Mouse (Mus musculus): ENCODE results near the gene Mlh1. TPM values are rescaled to one million over a fixed set of nuclear protein-coding genes. Genes with fewer than 3 reads are reported as not detected.
A peak's percentile ranks its signal among the peaks of the same experiment; 100 is the strongest.

The Mlh1 gene
- polyA plus RNA-seq (2016; fragmentation: Nextera tagmentation; extraction: Ambion mirVana): 52.7 and 56.8 TPM in 2 replicates

GRCm38 (mm10) chr9:111271434-111272160, at the start of gene Mlh1, which contains the start of gene Epm2aip1:
Gene Mlh1, minus strand, starts transcription at chr9:111271791.
Gene Epm2aip1, plus strand, starts transcription at chr9:111271929.
- peak; percentile 98 for DNase-seq (ENCODE audit: low spot score)
- no peaks in the 10 kb centered on the region for H3K27me3 ChIP-seq (replicated peaks; ENCODE audit: low read depth, poor library complexity, severe bottlenecking)
- peaks cover 51% of the 10 kb centered on the region for H3K36me3 ChIP-seq (replicated peaks)
- H3K27ac ChIP-seq (replicated peaks): peak within 1 kb of the TSS; percentile 96
- H3K4me1 ChIP-seq: peaks cover 49% of the 10 kb centered on the region
- peak within 1 kb of the TSS; percentile 69 for H3K4me3 ChIP-seq
- H3K9me3 ChIP-seq: no peaks in the 10 kb centered on the region
- WGBS: under 1% methylated on average over 64 of the region's 64 CpGs

GRCm38 (mm10) chr9:111320912-111321311, 49.3 kb upstream of the Mlh1 start:
- Histone ChIP-seq H3K27ac (replicated peaks) (no peak overlapping the region), H3K36me3 (replicated peaks) (no peaks in the 10 kb centered on the region), H3K9me3 (no peaks in the 10 kb centered on the region), H3K27me3 (replicated peaks; ENCODE audit: low read depth, poor library complexity, severe bottlenecking) (no peaks in the 10 kb centered on the region), H3K4me1 (no peaks in the 10 kb centered on the region), H3K4me3 (no peak overlapping the region)
- DNase-seq (ENCODE audit: low spot score): no peak
- WGBS: 80% methylated on average over 4 of the region's 4 CpGs

GRCm38 (mm10) chr9:111314219-111314618, 42.6 kb upstream of the Mlh1 start:
- Histone ChIP-seq H3K27me3 (replicated peaks; ENCODE audit: low read depth, poor library complexity, severe bottlenecking) (peaks cover 58% of the 10 kb centered on the region), H3K4me1 (peaks cover 15% of the 10 kb centered on the region), H3K27ac (replicated peaks) (no peak overlapping the region), H3K9me3 (peaks cover 18% of the 10 kb centered on the region), H3K36me3 (replicated peaks) (no peaks in the 10 kb centered on the region), H3K4me3 (no peak overlapping the region)
- 39% methylated on average over 5 of the region's 5 CpGs for WGBS
- peak; percentile 59 for DNase-seq (ENCODE audit: low spot score)

- no peak overlapping the region for H3K4me3 ChIP-seq
- no peak overlapping the region for H3K27ac ChIP-seq (replicated peaks)
- no peaks in the 10 kb centered on the region for H3K36me3 ChIP-seq (replicated peaks)
- peaks cover 18% of the 10 kb centered on the region for H3K9me3 ChIP-seq
- peaks cover 15% of the 10 kb centered on the region for H3K4me1 ChIP-seq
- 26% methylated on average over 5 of the region's 5 CpGs for WGBS
- no peak for DNase-seq (ENCODE audit: low spot score)
- peaks cover 62% of the 10 kb centered on the region for H3K27me3 ChIP-seq (replicated peaks; ENCODE audit: low read depth, poor library complexity, severe bottlenecking)
Observed at GRCm38 (mm10) chr9:111313793-111314192, 42.2 kb upstream of the Mlh1 start.

- H3K27me3 ChIP-seq (replicated peaks; ENCODE audit: low read depth, poor library complexity, severe bottlenecking): peaks cover 64% of the 10 kb centered on the region
Observed at GRCm38 (mm10) chr9:111313299-111313698, 41.7 kb upstream of the Mlh1 start.

GRCm38 (mm10) chr9:111312442-111313141, 41.0 kb upstream of the Mlh1 start:
- peak; percentile 55 for DNase-seq (ENCODE audit: low spot score)
- H3K27ac ChIP-seq (replicated peaks): no peak overlapping the region; the same call in 1 of the 2 replicates
- peaks cover 64% of the 10 kb centered on the region for H3K27me3 ChIP-seq (replicated peaks; ENCODE audit: low read depth, poor library complexity, severe bottlenecking)
- H3K4me3 ChIP-seq: peak overlapping the region; percentile 62
- peaks cover 15% of the 10 kb centered on the region for H3K4me1 ChIP-seq
- no peaks in the 10 kb centered on the region for H3K36me3 ChIP-seq (replicated peaks)
- 1% methylated on average over 59 of the region's 59 CpGs for WGBS
- peaks cover 18% of the 10 kb centered on the region for H3K9me3 ChIP-seq

More at GRCm38 (mm10) chr9:111313299-111313698, 41.7 kb upstream of the Mlh1 start:
- no peak for DNase-seq (ENCODE audit: low spot score)
- peaks cover 18% of the 10 kb centered on the region for H3K9me3 ChIP-seq
- no peak overlapping the region for H3K27ac ChIP-seq (replicated peaks)
- 14% methylated on average over 6 of the region's 6 CpGs for WGBS
- H3K4me3 ChIP-seq: no peak overlapping the region
- H3K4me1 ChIP-seq: peaks cover 15% of the 10 kb centered on the region
- H3K36me3 ChIP-seq (replicated peaks): no peaks in the 10 kb centered on the region

GRCm38 (mm10) chr9:111311843-111312441, 40.4 kb upstream of the Mlh1 start:
- peak; percentile 47 for DNase-seq (ENCODE audit: low spot score)
- H3K27ac ChIP-seq (replicated peaks): no peak overlapping the region; the same call in 1 of the 2 replicates
- H3K27me3 ChIP-seq (replicated peaks; ENCODE audit: low read depth, poor library complexity, severe bottlenecking): peaks cover 64% of the 10 kb centered on the region
- H3K36me3 ChIP-seq (replicated peaks): no peaks in the 10 kb centered on the region
- peaks cover 18% of the 10 kb centered on the region for H3K9me3 ChIP-seq
- peaks cover 15% of the 10 kb centered on the region for H3K4me1 ChIP-seq
- 3% methylated on average over 81 of the region's 98 CpGs for WGBS
- H3K4me3 ChIP-seq: peak overlapping the region; percentile 62

- H3K4me1 ChIP-seq: peaks cover 15% of the 10 kb centered on the region
- peaks cover 18% of the 10 kb centered on the region for H3K9me3 ChIP-seq
- 9% methylated on average over 72 of the region's 72 CpGs for WGBS
- no peak within 1 kb of the TSS; the same call in 1 of the 2 replicates for H3K27ac ChIP-seq (replicated peaks)
- no peaks in the 10 kb centered on the region for H3K36me3 ChIP-seq (replicated peaks)
- peaks cover 64% of the 10 kb centered on the region for H3K27me3 ChIP-seq (replicated peaks; ENCODE audit: low read depth, poor library complexity, severe bottlenecking)
- peak within 1 kb of the TSS; percentile 62 for H3K4me3 ChIP-seq
- peak; percentile 54 for DNase-seq (ENCODE audit: low spot score)
Observed at GRCm38 (mm10) chr9:111311031-111311842, 39.6 kb upstream of the Mlh1 start, which contains the start of gene Trank1. Gene Trank1, plus strand, starts transcription at chr9:111311739.

GRCm38 (mm10) chr9:111306142-111306541, 34.6 kb upstream of the Mlh1 start:
- Histone ChIP-seq H3K9me3 (peaks cover 14% of the 10 kb centered on the region), H3K27ac (replicated peaks) (no peak overlapping the region), H3K27me3 (replicated peaks; ENCODE audit: low read depth, poor library complexity, severe bottlenecking) (peaks cover 25% of the 10 kb centered on the region), H3K4me3 (no peak overlapping the region), H3K36me3 (replicated peaks) (no peaks in the 10 kb centered on the region), H3K4me1 (no peaks in the 10 kb centered on the region; the same call in 1 of the 2 replicates)
- no peak for DNase-seq (ENCODE audit: low spot score)
- WGBS: 84% methylated on average over 7 of the region's 7 CpGs

- no peak for DNase-seq (ENCODE audit: low spot score)
- H3K27ac ChIP-seq (replicated peaks): no peak overlapping the region
- no peaks in the 10 kb centered on the region for H3K36me3 ChIP-seq (replicated peaks)
- H3K27me3 ChIP-seq (replicated peaks; ENCODE audit: low read depth, poor library complexity, severe bottlenecking): peaks cover 4% of the 10 kb centered on the region
- no peak overlapping the region for H3K4me3 ChIP-seq
- H3K4me1 ChIP-seq: no peaks in the 10 kb centered on the region
- no peaks in the 10 kb centered on the region for H3K9me3 ChIP-seq
- WGBS: 91% methylated on average over 6 of the region's 6 CpGs
Observed at GRCm38 (mm10) chr9:111304036-111304435, 32.4 kb upstream of the Mlh1 start.

- Histone ChIP-seq H3K36me3 (replicated peaks) (no peaks in the 10 kb centered on the region), H3K27ac (replicated peaks) (no peak overlapping the region), H3K27me3 (replicated peaks; ENCODE audit: low read depth, poor library complexity, severe bottlenecking) (no peaks in the 10 kb centered on the region), H3K9me3 (no peaks in the 10 kb centered on the region), H3K4me1 (no peaks in the 10 kb centered on the region), H3K4me3 (no peak overlapping the region)
- DNase-seq (ENCODE audit: low spot score): no peak
- WGBS: 74% methylated on average over 12 of the region's 12 CpGs
Observed at GRCm38 (mm10) chr9:111302196-111302831, 30.7 kb upstream of the Mlh1 start.

Data from embryonic facial prominence, embryonic 10.5 days (tissue).